Mouse (Mus musculus): ENCODE results near the gene Brinp1. TPM values are rescaled to one million over a fixed set of nuclear protein-coding genes. Genes with fewer than 3 reads are reported as not detected.
"Not testable (repeated sequence)": the region's sequence is repeated elsewhere in the genome, so short reads cannot be mapped to it uniquely, and the experiment has no call there.

Gene Brinp1
- polyA plus RNA-seq, 2 experiments from 2014 or later = not detected

DNA sequence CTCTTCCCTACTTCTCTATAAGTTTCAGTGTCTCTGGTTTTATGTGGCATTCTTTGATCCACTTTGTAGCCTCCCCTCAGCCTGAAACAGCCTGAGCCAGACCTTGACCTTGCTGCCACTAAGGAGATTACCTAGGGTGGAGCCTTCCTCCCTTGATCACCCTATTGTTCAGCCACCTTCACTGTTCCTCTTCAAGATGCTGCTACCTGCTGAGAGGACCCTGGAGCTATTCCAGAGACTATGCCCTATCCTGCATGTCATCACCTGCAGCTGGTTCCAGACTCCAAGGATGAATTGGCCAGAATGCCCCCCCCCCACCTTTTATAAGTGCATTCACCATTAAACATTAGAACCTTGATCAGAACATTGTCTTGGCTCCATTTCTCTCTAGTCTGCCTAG lies 140.2 kb downstream of the Brinp1 start:
- ATAC-seq = not testable (repeated sequence)

DNA sequence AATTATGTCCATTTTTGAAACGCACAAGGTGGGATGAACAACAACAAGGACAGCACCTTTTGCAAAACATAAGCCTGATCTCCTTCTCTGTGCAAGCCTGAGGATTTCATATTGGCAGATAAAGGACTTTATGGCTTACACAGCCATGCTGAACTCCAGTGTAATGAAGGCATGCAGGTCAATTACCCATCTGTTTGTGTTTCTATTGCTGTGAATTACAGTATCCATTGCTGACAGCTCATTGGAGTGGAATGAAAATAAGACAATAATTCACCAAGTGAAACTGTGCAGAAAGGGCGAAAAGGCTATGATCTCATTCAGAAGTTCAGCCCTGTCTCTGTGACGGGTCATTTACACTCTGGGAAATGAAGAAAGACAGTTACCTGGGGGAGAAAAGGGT lies 147.7 kb downstream of the Brinp1 start:
- ATAC-seq = no peak

- ATAC-seq = no peak
Observed at GRCm38 (mm10) chr4:68801923-68802855, 152.0 kb downstream of the Brinp1 start.

- ATAC-seq = no peak
Observed at GRCm38 (mm10) chr4:68790003-68790402, 164.2 kb downstream of the Brinp1 start.

- no peak for ATAC-seq
Observed at GRCm38 (mm10) chr4:68788477-68788999, 165.7 kb downstream of the Brinp1 start.

DNA sequence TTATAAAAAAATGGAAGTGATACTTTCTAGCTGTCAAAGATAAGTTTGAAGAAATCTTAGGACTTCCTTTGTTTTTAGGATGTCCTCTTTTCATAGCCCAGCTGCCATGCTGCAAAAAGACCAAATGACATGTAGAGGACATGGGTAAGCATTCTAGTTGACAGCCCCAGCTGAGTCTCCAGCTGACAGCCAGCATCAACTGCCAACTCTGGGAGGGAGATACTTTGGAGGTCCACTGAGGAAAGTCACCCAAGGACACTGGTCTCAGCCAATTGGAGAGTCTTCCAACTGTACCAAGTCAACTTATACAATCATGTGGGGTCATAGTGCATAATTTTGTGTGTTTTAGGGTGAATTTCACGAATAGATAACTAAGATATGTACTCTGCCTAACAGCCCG lies 166.6 kb downstream of the Brinp1 start:
- no peak for ATAC-seq

- no peak for ATAC-seq
Observed at GRCm38 (mm10) chr4:68768256-68768655, 185.9 kb downstream of the Brinp1 start.

DNA sequence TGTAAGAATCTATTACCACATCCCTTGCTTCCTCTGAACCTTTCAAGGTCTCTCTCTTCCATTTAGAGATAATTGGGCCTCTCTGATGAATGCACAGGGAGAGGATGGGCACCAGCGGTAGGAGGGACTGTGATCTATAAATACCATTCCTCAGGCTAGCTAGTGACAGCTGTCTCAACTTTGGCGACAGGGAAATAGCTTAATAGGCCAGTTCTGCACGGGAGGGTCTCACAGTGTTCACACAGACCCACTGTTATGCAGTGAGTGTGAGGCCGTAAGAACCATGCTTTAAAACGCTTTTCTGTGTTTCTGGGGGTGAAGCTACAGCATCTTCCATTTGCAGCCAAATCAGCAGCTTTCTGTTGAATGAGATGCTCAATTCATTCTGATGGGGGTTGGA lies 186.8 kb downstream of the Brinp1 start:
- ATAC-seq = no peak

- ATAC-seq = no peak
Observed at GRCm38 (mm10) chr4:68765772-68766573, 188.2 kb downstream of the Brinp1 start.

DNA sequence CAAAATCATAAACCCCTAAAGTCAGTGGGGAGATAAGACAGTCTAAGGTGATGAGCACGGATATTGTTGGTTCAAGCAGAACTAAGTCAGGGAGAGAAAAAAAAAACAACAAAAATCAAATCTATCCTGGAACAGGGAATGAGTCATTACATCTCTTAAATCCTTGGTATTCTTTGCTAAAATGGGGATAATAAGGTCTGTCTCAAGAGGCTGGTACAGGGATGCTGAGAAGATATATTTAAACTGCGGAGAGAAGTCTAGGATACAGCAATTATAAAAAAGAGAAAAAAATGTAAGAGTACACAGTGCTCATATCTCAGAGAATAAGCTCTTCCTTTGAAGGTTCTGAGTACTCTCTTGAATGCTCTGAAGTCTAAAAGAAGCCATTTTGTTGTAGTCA lies 189.3 kb downstream of the Brinp1 start:
- no peak for ATAC-seq

DNA sequence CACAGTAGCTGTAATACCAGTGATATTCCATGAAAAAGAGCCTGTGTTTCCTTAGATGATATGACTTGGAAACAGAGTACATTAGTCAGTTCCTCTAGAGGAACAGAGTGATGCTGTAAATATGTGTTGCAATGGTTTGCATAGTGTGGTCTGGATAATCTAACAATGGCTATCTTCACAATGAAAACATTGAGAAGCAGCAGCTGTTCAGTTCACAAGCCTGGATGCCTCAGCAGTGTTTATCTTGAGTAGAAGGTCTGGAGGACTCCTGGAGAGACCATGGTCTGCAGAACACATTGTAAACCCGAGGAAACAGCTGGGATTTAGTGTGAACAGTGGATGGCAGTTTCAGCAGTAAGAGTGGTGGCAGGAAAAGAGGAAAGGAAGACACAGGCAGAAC lies 233.2 kb downstream of the Brinp1 start:
- ATAC-seq = no peak

Measured in CD4-positive, CD25-positive, alpha-beta regulatory T cell, adult 4 months (primary cell).